Mouse (Mus musculus) bone marrow macrophage, adult 2 months (primary cell): ENCODE data around the gene Txnl4b.

ENCODE experiments used
- CTCF ChIP-seq: IDR thresholded peaks from 2 replicates; pipeline ENCODE4 v1.5.1; 2012; ENCODE audit warnings: low read depth, mild to moderate bottlenecking, low read length, moderate library complexity
- POLR2A ChIP-seq: IDR thresholded peaks from 2 replicates; pipeline ENCODE4 v1.6.1; 2012; ENCODE audit warnings: mild to moderate bottlenecking, low read depth, low read length, borderline replicate concordance

- TF ChIP-seq CTCF (no peak), POLR2A (no peak)
Observed at GRCm38 (mm10) chr8:109607650-109608049, 42.0 kb downstream of the Txnl4b start.
